Mouse (Mus musculus) left cerebral cortex, postnatal 36 days (tissue): Measurements from ENCODE around the gene Sox4. TPM values are rescaled to one million over a fixed set of nuclear protein-coding genes. Genes with fewer than 3 reads are reported as not detected.

ENCODE experiments used
- DNase-seq, 2 experiments: peaks; one replicate each; pipeline ENCODE4 v3.0.0; 2021 to 2022; ENCODE audit warnings: low spot score in 2 of 2, mixed read lengths in 1 of 2
- intact Hi-C: fragments of 180-260 bp; cut with DNase I; formaldehyde crosslinking; loops from one replicate; pipeline ENCODE4 v1.15.1; 2025
- total RNA-seq, 2 experiments: library from RNA; stranded (reverse); gene quantifications; 2 replicates each; pipeline ENCODE4 v1.2.3; 2021

Gene Sox4
- total RNA-seq, 2 experiments from 2014 or later = 21.9 to 24.1 TPM

GRCm38 (mm10) chr13:28949279-28949915, 4.1 kb downstream of the Sox4 start:
- no peak for DNase-seq
- intact Hi-C loops = no loop called here

GRCm38 (mm10) chr13:28948541-28948940, 5.0 kb downstream of the Sox4 start:
- intact Hi-C loops = no loop called here

GRCm38 (mm10) chr13:28947740-28948441, 5.6 kb downstream of the Sox4 start:
- intact Hi-C loops = no loop called here
- no peak for DNase-seq

More at GRCm38 (mm10) chr13:28948541-28948940, 5.0 kb downstream of the Sox4 start:
- DNase-seq = peak; percentile 31

GRCm38 (mm10) chr13:28946565-28947135, 6.9 kb downstream of the Sox4 start:
- DNase-seq = no peak
- intact Hi-C loops = no loop called here

DNA sequence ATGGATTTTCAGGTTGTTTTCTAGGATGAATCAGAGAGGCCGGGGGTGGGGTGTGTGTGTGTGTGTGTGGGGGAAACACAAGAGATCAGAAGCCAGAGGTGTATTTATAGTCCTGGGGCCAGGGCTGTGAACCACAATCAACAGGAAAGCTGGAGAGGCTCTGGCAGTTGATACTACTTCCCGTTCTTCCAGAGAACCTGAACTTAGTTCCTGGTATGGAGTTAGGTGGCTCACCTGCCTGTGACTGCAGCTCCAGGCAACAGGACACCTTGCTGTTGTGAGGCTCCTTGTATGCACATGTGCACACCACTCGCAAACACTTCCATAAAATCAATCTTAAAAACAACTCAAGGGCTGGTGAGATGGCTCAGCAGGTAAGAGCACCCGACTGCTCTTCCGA, 7.8 kb downstream of the Sox4 start:
- intact Hi-C loops = no loop called here
- DNase-seq = no peak

- DNase-seq = no peak
- intact Hi-C loops = no loop called here
Observed at GRCm38 (mm10) chr13:28942926-28943325, 10.6 kb downstream of the Sox4 start.

GRCm38 (mm10) chr13:28941983-28942630, 11.4 kb downstream of the Sox4 start:
- no peak for DNase-seq
- intact Hi-C loops = no loop called here

- intact Hi-C loops = no loop called here
- DNase-seq = no peak
Observed at GRCm38 (mm10) chr13:28933375-28933774, 20.1 kb downstream of the Sox4 start.

DNA sequence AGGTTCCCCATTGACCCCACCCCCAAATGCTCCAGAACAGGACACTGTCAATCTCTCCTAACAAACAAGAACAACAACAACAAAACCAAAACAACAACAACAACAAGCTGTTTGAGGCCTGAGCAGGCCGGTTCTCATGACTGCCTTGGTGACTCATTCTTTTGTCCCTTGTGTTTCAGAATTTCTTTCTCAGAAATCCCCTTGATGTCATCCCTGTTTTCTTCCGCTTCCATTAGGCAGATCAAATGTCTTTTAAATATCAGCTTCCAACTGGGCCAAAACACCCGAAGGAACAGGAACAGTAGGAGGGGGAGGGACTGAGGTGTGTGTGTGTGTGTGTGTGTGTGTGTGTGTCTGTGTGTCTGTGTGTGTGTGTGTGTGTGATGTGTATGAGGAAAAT, 21.7 kb downstream of the Sox4 start:
- intact Hi-C loops = no loop called here
- DNase-seq = no peak

DNA sequence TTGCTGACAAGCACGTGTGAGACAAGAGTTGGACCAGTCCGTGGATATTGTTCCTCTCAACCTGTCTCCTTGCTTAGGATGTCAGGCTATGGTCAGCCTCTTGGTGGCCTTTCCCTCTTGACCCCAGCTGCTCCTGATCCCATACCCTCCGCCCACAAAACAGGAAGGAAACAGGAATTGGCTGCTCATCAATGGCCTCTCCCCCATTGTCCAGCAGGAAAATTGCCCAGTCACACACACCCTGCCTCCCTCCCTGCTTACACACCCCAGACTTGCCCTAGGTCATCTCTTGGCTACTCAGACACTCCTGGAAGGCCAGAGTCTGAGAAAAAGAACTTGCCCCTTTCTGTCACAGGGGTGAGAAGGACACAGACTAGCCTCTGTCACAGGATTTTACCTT, 22.2 kb downstream of the Sox4 start:
- DNase-seq = no peak
- intact Hi-C loops = no loop called here

- intact Hi-C loops = no loop called here
- DNase-seq = no peak
Observed at GRCm38 (mm10) chr13:28930364-28930763, 23.1 kb downstream of the Sox4 start.

DNA sequence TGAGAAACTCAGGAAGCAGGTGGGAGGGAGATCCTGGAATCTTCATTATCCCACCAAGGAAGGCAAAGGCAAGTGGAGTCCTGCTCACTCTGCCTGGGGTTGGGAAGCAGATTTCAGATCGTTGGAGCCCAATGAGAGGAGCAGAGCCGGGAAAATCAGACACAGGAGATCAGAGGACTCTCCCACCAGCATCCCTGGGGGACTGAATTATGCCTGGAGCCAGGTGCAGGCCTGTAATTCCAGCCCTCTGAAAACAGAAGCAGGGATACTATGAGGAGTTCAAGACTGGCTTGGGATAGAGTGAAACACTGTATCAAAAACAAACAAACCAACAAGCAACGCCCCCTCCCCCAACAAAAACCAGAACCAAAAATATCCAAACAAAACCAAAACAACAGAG, 23.6 kb downstream of the Sox4 start:
- intact Hi-C loops = no loop called here
- no peak for DNase-seq

DNA sequence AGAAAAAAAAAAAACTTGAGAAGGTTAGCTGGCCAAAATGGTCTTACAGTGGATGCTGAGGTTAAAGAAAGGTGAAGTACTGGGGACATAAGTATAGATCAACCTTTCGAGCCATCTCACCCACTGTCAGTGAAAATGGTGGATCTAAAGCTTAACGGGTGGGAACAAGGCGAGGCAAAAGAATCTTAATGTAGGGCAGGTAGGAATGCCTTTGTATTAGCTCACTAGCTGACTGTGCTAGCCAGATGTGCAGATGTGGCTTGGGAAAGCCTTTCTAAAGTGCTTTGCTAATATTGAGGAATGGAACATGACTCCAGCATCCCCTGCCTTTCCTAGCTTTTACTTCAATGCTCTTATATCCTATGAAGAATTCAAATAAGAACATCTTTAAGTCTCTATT, 30.4 kb downstream of the Sox4 start:
- no peak for DNase-seq
- intact Hi-C loops = no loop called here

DNA sequence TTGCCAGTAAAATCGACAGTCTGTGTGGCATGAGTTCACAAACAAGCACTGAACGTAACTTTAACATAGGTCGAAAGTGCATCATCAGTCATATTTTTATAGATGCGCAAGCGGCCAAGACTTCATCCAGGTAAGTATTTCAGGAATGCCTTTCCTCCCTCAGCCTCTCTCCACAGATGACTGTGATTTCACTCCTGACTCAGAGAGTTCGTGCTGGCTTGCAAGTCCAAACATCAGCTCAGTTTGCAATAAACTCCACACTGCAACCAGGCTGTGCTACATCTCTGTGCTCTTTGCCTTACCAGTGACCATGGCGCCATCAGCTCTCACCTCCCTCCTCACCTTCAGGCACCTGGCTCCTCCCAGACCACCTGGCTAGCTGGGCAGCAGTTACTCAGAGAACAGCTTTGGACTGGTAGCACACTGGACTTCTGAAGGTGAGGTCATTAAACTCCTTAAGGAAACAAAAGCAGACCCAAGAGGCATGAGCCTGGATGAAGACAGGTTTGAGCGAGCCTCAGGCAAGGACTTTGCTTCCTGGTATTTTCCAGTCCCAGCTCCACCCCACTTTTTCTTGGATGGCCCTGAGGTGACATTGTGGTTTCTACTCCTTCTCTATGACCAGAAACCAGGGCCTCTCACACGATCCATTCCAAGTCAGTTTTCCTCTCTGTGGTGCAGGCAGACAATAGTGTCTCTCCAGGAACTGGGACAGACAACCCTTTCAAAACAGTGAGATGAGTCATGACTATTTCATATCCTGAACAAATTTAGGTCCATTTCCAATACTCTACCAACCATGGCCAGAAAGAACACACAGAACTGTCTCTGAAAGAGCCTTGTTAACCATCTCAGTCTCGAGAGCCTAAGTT, 35.9 kb downstream of the Sox4 start:
- no peak for DNase-seq
- intact Hi-C loops = no loop called here

GRCm38 (mm10) chr13:28913656-28914055, 39.9 kb downstream of the Sox4 start:
- intact Hi-C loops = no loop called here
- no peak for DNase-seq

- intact Hi-C loops = no loop called here
- DNase-seq = no peak
Observed at GRCm38 (mm10) chr13:28906981-28907380, 46.5 kb downstream of the Sox4 start.
